Mouse (Mus musculus) cortical plate, adult 2 months (tissue): ENCODE results near the gene Acox2. TPM values are rescaled to one million over a fixed set of nuclear protein-coding genes. Genes with fewer than 3 reads are reported as not detected.

Source experiments
- H3K27ac ChIP-seq: fragments of 200-500 bp; 2 replicates; pipeline ENCODE4 v1.5.1; 2012; ENCODE audit warnings: low read length, control low read depth, inconsistent platforms; ENCODE audit not compliant: insufficient read depth
- H3K4me1 ChIP-seq: fragments of 200-500 bp; 2 replicates; pipeline ENCODE4 v1.6.1; 2011; ENCODE audit warnings: low read length; ENCODE audit not compliant: control insufficient read depth, insufficient read depth
- H3K4me3 ChIP-seq: fragments of 200-500 bp; 2 replicates; pipeline ENCODE4 v1.5.1; 2011; ENCODE audit warnings: mild to moderate bottlenecking, low read length, control low read depth; ENCODE audit not compliant: insufficient read depth
- CTCF ChIP-seq: fragments of 200-500 bp; IDR thresholded peaks from 2 replicates; pipeline ENCODE4 v1.5.1; 2011; ENCODE audit warnings: mild to moderate bottlenecking, control low read depth, low read length; ENCODE audit not compliant: insufficient read depth; ENCODE audit errors: extremely low read depth
- POLR2A ChIP-seq: fragments of 200-500 bp; IDR thresholded peaks from 2 replicates; pipeline ENCODE4 v1.6.1; 2011; ENCODE audit warnings: mild to moderate bottlenecking, low read length, control low read depth; ENCODE audit not compliant: insufficient read depth; ENCODE audit errors: extremely low read depth
- polyA plus RNA-seq: library from polyadenylated mRNA; depleted of rRNA; stranded (reverse); fragments of >200 nt; gene quantifications from 2 replicates; pipeline ENCODE4 v1.2.3, GENCODE M21; 2012

Gene Acox2
- polyA plus RNA-seq, 1 experiment = 0.06 TPM

DNA sequence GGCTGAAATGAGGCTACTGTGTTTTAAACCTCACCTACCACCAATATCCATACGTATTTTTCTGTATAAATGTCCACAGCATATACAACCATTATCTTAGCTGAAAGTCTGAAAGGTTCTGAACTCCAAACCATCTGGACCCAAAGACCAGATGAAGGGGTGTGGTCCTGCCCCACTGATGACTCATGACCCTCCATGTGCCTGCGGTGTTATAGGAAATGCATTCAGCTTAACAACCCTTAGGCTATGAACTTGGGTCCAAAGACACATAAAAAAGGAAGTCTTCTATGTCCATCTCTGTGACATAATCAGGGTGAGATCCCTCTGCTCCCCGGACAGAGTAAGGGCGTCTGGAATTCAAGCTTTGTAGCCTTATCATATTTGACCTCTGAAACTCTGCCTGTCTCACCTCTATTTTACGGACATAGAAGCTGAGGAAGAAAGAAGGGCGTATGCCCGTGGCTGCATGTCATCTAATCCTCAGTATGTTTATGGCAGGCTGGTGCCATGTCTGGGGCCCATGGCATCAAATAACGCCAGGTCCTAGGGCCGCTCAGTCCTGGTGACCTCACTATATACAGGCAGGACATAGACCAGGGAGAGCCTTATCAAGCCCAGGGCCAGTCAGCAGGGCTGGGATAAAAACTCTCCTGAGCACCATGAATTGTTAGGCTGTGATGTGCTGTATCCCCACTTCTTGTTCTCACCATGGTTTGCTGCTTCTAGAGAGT is 8.8 kb downstream of the Acox2 start:
- TF ChIP-seq POLR2A (no peak), CTCF (no peak)
- no peak overlapping the region for H3K4me3 ChIP-seq

GRCm38 (mm10) chr14:8249206-8249605 is 9.9 kb downstream of the Acox2 start:
- Histone ChIP-seq H3K4me3 (no peak overlapping the region), H3K4me1 (no peaks in the 10 kb centered on the region), H3K27ac (no peak overlapping the region)
- no peak for TF ChIP-seq POLR2A
- TF ChIP-seq CTCF = no peak

More for the DNA sequence above, 8.8 kb downstream of the Acox2 start:
- H3K4me1 ChIP-seq = no peaks in the 10 kb centered on the region
- H3K27ac ChIP-seq = no peak overlapping the region

DNA sequence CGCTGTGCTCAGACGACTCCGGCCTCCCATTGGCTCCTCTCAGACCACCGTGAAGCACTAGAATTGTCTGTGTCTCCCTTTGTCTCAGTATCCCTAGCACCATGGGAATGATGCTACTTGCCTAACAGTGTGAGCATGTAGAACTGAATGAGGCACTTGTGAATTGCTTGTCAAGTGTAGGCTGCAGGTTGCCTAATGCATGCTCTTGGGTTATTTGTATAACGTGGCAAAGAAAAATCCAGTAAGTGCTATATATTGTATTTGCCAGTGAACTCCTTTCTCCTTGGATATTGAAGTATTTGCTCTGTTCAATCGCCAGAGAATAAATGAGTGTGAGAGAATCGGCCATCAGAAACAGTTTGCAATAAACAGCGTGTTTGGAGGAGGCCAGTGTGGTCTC is 12.3 kb downstream of the Acox2 start:
- TF ChIP-seq CTCF (no peak), POLR2A (no peak)
- Histone ChIP-seq H3K4me1 (no peaks in the 10 kb centered on the region), H3K4me3 (no peak overlapping the region), H3K27ac (no peak overlapping the region)

DNA sequence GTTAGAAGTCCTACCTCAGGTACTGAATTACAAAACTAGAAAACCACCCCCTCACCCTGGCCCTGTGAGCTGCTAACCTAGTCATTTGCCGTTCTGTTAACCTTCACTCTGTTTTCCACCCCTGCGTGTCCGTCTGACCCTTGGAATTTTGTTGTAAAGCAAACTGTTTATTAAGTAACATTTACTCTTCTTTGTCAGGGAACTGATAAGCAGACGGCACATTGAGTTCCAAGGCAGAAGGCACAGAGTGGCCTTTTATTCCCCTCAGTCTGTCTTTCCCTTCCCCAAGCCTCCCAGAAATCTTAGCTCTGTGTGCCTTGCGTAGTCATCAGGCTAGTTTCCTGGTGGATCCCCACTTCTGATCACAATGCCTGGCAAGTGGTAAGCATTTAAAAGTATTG is 14.9 kb downstream of the Acox2 start:
- Histone ChIP-seq H3K27ac (no peak overlapping the region), H3K4me1 (no peaks in the 10 kb centered on the region), H3K4me3 (no peak overlapping the region)
- no peak for TF ChIP-seq CTCF
- TF ChIP-seq POLR2A = no peak

DNA sequence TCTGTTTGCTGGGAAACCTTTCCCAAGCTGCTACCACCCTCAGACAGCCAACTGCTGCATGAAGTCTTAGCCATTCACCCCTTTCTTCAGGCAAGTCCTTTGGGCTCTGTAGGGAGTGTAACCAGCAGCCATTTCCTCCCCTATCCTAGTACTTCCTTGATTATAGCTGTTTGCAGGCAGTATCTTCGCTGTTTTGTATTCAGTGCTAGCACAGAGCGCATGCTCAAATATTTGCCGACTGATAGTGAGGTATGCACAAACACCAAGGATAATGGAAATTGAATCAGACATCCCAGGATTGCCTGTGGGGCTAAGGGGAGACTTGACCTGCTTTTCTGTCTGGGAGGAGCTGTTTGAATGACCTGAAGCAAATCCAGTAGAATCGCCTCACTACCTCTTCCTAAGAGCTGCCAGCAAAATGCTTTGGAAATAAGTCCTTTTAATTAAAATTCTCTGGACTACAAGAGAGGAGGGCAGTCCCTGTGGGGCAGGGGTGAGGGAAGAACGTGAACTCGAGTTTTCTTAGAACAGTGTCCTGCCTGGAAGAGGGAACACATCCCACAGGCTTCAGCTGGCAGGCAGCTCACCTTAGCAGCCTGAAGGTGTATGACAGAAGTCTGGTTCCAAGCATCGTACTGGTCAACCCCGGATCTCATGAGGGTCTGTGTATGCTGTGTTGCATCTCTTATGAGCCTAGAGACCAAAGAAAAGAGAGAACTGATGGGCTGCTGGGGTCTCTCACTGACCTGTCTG is 15.8 kb downstream of the Acox2 start:
- no peak overlapping the region for H3K27ac ChIP-seq
- no peak for TF ChIP-seq POLR2A
- no peak for TF ChIP-seq CTCF

GRCm38 (mm10) chr14:8242388-8242920 is 16.7 kb downstream of the Acox2 start:
- no peak overlapping the region for H3K27ac ChIP-seq
- no peak for TF ChIP-seq POLR2A
- peak; percentile 67 for TF ChIP-seq CTCF
- no peaks in the 10 kb centered on the region for H3K4me1 ChIP-seq

More for the DNA sequence above, 15.8 kb downstream of the Acox2 start:
- Histone ChIP-seq H3K4me1 (no peaks in the 10 kb centered on the region), H3K4me3 (no peak overlapping the region)

DNA sequence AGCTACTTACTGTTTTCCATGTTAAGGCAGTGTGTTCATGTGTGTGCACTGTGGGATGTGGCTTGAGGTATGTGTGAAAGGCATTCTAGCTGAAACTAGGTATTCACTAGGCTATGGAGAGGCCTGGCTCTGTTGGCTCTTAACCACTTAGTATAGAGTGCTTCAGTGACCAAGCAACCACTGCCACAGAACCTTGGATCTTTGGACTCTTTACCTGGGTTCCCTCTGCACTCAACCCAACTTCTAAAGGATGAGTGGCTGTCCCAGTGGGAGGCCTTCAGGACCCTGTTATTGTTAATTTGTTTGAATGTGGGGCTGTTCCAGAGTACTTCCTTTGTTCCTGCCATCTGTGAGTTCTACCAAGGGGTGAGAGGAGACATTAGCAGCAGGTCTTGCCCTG is 17.3 kb downstream of the Acox2 start:
- H3K4me1 ChIP-seq = no peaks in the 10 kb centered on the region

More at GRCm38 (mm10) chr14:8242388-8242920, 16.7 kb downstream of the Acox2 start:
- no peak overlapping the region for H3K4me3 ChIP-seq

DNA sequence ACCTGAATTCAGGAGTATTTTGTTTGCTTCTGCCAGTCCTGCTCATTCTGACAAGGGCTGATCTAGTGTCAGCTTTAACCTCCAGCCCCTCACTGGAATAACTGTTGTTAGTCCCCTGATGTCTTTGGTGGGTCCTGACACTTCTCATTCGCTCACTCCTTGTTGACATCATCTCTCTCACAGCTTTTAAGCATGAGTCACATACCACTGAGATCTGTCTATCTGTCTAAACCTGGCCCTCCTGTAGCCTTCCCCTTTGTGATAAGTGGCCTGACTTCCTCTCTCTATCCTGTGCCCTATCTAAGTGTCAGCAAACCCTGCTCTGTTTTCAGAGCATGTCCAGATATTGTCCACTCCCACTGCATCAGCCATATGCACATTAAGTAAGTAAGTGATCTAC is 25.9 kb downstream of the Acox2 start:
- H3K27ac ChIP-seq = no peak overlapping the region
- H3K4me3 ChIP-seq = no peak overlapping the region
- H3K4me1 ChIP-seq = no peaks in the 10 kb centered on the region
- no peak for TF ChIP-seq POLR2A
- TF ChIP-seq CTCF = no peak

More for the DNA sequence above, 17.3 kb downstream of the Acox2 start:
- TF ChIP-seq POLR2A = no peak
- TF ChIP-seq CTCF = no peak
- no peak overlapping the region for H3K4me3 ChIP-seq
- H3K27ac ChIP-seq = no peak overlapping the region

DNA sequence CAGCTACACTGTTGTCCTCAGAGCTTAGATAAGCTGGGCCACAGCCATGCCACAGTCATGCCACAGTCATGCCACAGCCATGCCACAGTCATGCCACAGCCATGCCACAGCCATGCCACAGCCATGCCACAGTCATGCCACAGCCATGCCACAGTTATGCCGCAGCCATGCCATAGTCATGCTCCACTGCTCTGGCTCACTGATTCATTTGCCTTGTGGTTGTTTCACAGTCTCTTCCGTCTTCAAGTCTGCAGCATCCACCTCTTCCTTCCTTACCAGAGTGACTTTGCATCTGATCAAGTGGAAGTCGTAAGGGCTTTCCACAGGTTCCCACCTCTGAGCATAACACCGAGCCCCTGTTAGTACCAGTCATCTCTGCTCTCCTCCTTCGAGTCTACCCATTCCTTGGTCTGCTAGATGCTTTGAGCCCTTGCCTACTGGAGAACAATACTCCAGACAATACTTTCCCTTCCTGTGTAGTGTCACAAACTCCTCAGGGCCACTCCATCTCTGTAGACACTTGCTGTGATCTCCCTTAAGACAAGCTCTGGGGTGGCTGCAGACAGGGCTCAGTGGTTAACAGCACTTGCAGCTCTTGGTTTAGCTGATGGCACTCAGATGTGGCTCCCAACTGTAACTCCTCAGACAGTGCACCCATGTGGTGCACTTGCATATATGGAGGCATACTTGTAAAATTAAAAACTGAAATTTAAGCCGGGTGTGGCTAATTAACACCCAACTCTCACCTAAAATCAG is 26.8 kb downstream of the Acox2 start:
- no peaks in the 10 kb centered on the region for H3K4me1 ChIP-seq
- H3K4me3 ChIP-seq = no peak overlapping the region
- TF ChIP-seq CTCF (no peak), POLR2A (no peak)
- no peak overlapping the region for H3K27ac ChIP-seq
